Mouse (Mus musculus): ENCODE data around the gene Dock1.

The Dock1 gene

GRCm38 (mm10) chr7:134757605-134758004, 87.2 kb downstream of the Dock1 start:
- DNase-seq = no peak

- no peak for DNase-seq
These were observed 91.3 kb downstream of the Dock1 start for GRCm38 (mm10) chr7:134761799-134762198.

GRCm38 (mm10) chr7:134765130-134765529, 94.7 kb downstream of the Dock1 start:
- no peak for DNase-seq

- DNase-seq = no peak
These were observed 100.9 kb downstream of the Dock1 start for GRCm38 (mm10) chr7:134771314-134771713.

- DNase-seq = no peak
These were observed 101.9 kb downstream of the Dock1 start for GRCm38 (mm10) chr7:134772363-134772762.

GRCm38 (mm10) chr7:134772867-134773590, 102.6 kb downstream of the Dock1 start:
- no peak for DNase-seq

- no peak for DNase-seq
These were observed 103.4 kb downstream of the Dock1 start for GRCm38 (mm10) chr7:134773761-134774415.

GRCm38 (mm10) chr7:134774468-134775162, 104.2 kb downstream of the Dock1 start:
- no peak for DNase-seq

- DNase-seq = no peak
These were observed 105.2 kb downstream of the Dock1 start for GRCm38 (mm10) chr7:134775671-134776070.

GRCm38 (mm10) chr7:134776306-134776705, 105.9 kb downstream of the Dock1 start:
- no peak for DNase-seq

- DNase-seq = no peak
These were observed 109.3 kb downstream of the Dock1 start for GRCm38 (mm10) chr7:134779761-134780160.

GRCm38 (mm10) chr7:134787110-134787509, 116.7 kb downstream of the Dock1 start:
- no peak for DNase-seq

- no peak for DNase-seq
These were observed 124.4 kb downstream of the Dock1 start for GRCm38 (mm10) chr7:134794889-134795288.

- no peak for DNase-seq
These were observed 129.6 kb downstream of the Dock1 start for GRCm38 (mm10) chr7:134800079-134800478.

GRCm38 (mm10) chr7:134804422-134804821, 134.0 kb downstream of the Dock1 start:
- DNase-seq = no peak

- DNase-seq = no peak
These were observed 136.3 kb downstream of the Dock1 start for GRCm38 (mm10) chr7:134806799-134807198.

GRCm38 (mm10) chr7:134808406-134808805, 138.0 kb downstream of the Dock1 start:
- no peak for DNase-seq

- DNase-seq = no peak
These were observed 139.0 kb downstream of the Dock1 start for GRCm38 (mm10) chr7:134809241-134809975.

- DNase-seq = no peak
These were observed 148.0 kb downstream of the Dock1 start for GRCm38 (mm10) chr7:134818471-134818870.

GRCm38 (mm10) chr7:134821264-134821663, 150.8 kb downstream of the Dock1 start:
- DNase-seq = no peak

GRCm38 (mm10) chr7:134822006-134822405, 151.6 kb downstream of the Dock1 start:
- no peak for DNase-seq

- no peak for DNase-seq
These were observed 153.4 kb downstream of the Dock1 start for GRCm38 (mm10) chr7:134823891-134824290.

GRCm38 (mm10) chr7:134840066-134840465, 169.6 kb downstream of the Dock1 start:
- no peak for DNase-seq
